Mouse (Mus musculus) CD4-positive, CD25-positive, alpha-beta regulatory T cell, adult 2 months (primary cell): ENCODE measurements around the gene Ubiad1.

Experiments used
- DNase-seq: peaks from one replicate; pipeline ENCODE4 v3.0.0-alpha.2; 2012; ENCODE audit warnings: low read depth, low spot score

Ubiad1 gene

GRCm38 (mm10) chr4:148444250-148444967, at the start of gene Ubiad1:
TSS of gene Ubiad1 (minus strand) at chr4:148444771.
- peak; percentile 80 for DNase-seq

GRCm38 (mm10) chr4:148491448-148491847, 46.9 kb upstream of the Ubiad1 start:
- DNase-seq, result no peak

GRCm38 (mm10) chr4:148490502-148490901, 45.9 kb upstream of the Ubiad1 start:
- DNase-seq, result no peak

GRCm38 (mm10) chr4:148487841-148488240, 43.3 kb upstream of the Ubiad1 start:
- DNase-seq, result no peak

GRCm38 (mm10) chr4:148484511-148484910, 39.9 kb upstream of the Ubiad1 start:
- DNase-seq, result no peak

- no peak for DNase-seq
These were observed 37.1 kb upstream of the Ubiad1 start for GRCm38 (mm10) chr4:148481557-148482168.

- DNase-seq, result no peak
These were observed 35.7 kb upstream of the Ubiad1 start for GRCm38 (mm10) chr4:148480245-148480644.

GRCm38 (mm10) chr4:148473496-148473895, 28.9 kb upstream of the Ubiad1 start:
- no peak for DNase-seq

GRCm38 (mm10) chr4:148472436-148473174, 28.0 kb upstream of the Ubiad1 start:
- no peak for DNase-seq

GRCm38 (mm10) chr4:148471363-148471806, 26.8 kb upstream of the Ubiad1 start:
- no peak for DNase-seq

- DNase-seq, result no peak
These were observed 25.1 kb upstream of the Ubiad1 start for GRCm38 (mm10) chr4:148469487-148470252.

GRCm38 (mm10) chr4:148468396-148468795, 23.8 kb upstream of the Ubiad1 start:
- DNase-seq, result no peak

GRCm38 (mm10) chr4:148466511-148467079, 22.0 kb upstream of the Ubiad1 start:
- DNase-seq, result no peak

- no peak for DNase-seq
These were observed 20.3 kb upstream of the Ubiad1 start for GRCm38 (mm10) chr4:148464869-148465268.

- DNase-seq, result no peak
These were observed 19.7 kb upstream of the Ubiad1 start for GRCm38 (mm10) chr4:148464301-148464700.

- peak; percentile 33 for DNase-seq
These were observed 18.8 kb upstream of the Ubiad1 start for GRCm38 (mm10) chr4:148463208-148463960.

- DNase-seq, result no peak
These were observed 18.1 kb upstream of the Ubiad1 start for GRCm38 (mm10) chr4:148462717-148463116.

- peak; percentile 19 for DNase-seq
These were observed 17.2 kb upstream of the Ubiad1 start for GRCm38 (mm10) chr4:148461772-148462171.

- DNase-seq, result no peak
These were observed 16.2 kb upstream of the Ubiad1 start for GRCm38 (mm10) chr4:148460656-148461284.

- no peak for DNase-seq
These were observed 11.0 kb upstream of the Ubiad1 start for GRCm38 (mm10) chr4:148455477-148456025.
